Mouse (Mus musculus) thymus, adult 2 months (tissue): ENCODE data around the gene Fbxl15.

Source experiments
- CTCF ChIP-seq: fragments of 200-500 bp; IDR thresholded peaks from 2 replicates; pipeline ENCODE4 v1.5.1; 2012; ENCODE audit warnings: mild to moderate bottlenecking, control low read depth, low read length, moderate library complexity, borderline replicate concordance; ENCODE audit not compliant: control insufficient read depth, poor library complexity, insufficient read depth; ENCODE audit errors: extremely low read depth
- POLR2A ChIP-seq: fragments of 200-500 bp; IDR thresholded peaks from 2 replicates; pipeline ENCODE4 v1.6.1; 2012; ENCODE audit warnings: mild to moderate bottlenecking, low read length, control low read depth, moderate library complexity; ENCODE audit not compliant: control insufficient read depth, poor library complexity, insufficient read depth; ENCODE audit errors: extremely low read depth

- TF ChIP-seq POLR2A (no peak), CTCF (no peak)
Observed at GRCm38 (mm10) chr19:46326019-46326755, 1.8 kb upstream of the Fbxl15 start.
